Mouse (Mus musculus) lung, embryonic 15.5 days (tissue): ENCODE results near the gene Pga5. TPM values are rescaled to one million over a fixed set of nuclear protein-coding genes. Genes with fewer than 3 reads are reported as not detected.

Experiments
- ATAC-seq: fragments of 200-750 bp; cut with Nextera tagmentation; 2 replicates; pipeline ENCODE4 v1.8.0; 2017; ENCODE audit warnings: moderate number of reproducible peaks, borderline replicate concordance; ENCODE audit not compliant: low FRiP score, low TSS enrichment; ENCODE audit errors: extremely low read depth
- H3K27ac ChIP-seq: fragments of 300-500 bp; sonication (generic); 2 replicates; pipeline ENCODE4 v1.5.1; 2015; ENCODE audit warnings: moderate library complexity, mild to moderate bottlenecking, inconsistent platforms
- H3K27me3 ChIP-seq: fragments of 300-500 bp; sonication (generic); 2 replicates; pipeline ENCODE4 v1.6.1; 2015; ENCODE audit warnings: inconsistent platforms
- H3K36me3 ChIP-seq: fragments of 300-500 bp; sonication (generic); 2 replicates; pipeline ENCODE4 v1.6.1; 2015; ENCODE audit warnings: inconsistent platforms
- H3K4me1 ChIP-seq: fragments of 300-500 bp; sonication (generic); 2 replicates; pipeline ENCODE4 v1.6.1; 2015; ENCODE audit warnings: inconsistent platforms
- H3K4me2 ChIP-seq: fragments of 300-500 bp; sonication (generic); 2 replicates; pipeline ENCODE4 v1.6.1; 2015; ENCODE audit warnings: inconsistent platforms, mild to moderate bottlenecking, moderate library complexity
- H3K4me3 ChIP-seq: fragments of 300-500 bp; sonication (generic); 2 replicates; pipeline ENCODE4 v1.5.1; 2015; ENCODE audit warnings: mild to moderate bottlenecking, inconsistent platforms
- H3K9ac ChIP-seq: fragments of 300-500 bp; sonication (generic); 2 replicates; pipeline ENCODE4 v1.6.1; 2015; ENCODE audit warnings: inconsistent platforms
- H3K9me3 ChIP-seq: fragments of 300-500 bp; sonication (generic); 2 replicates; pipeline ENCODE4 v1.6.1; 2016; ENCODE audit warnings: inconsistent platforms
- WGBS: fragments of 180-500 bp; shearing (Covaris S2); methylation state at CpG from one replicate; pipeline ENCODE4 v1.1.7; 2015; 5-methylcytosine and 5-hydroxymethylcytosine counted together
- polyA plus RNA-seq: library from polyadenylated mRNA; unstranded; fragments of >200 nt; fragmentation: Nextera tagmentation; extraction: Ambion mirVana; gene quantifications from 2 replicates; pipeline ENCODE4 v1.2.1, GENCODE M21; 2015

The Pga5 gene
- polyA plus RNA-seq, 1 experiment from 2014 or later: not detected

GRCm38 (mm10) chr19:10713551-10713950 is 35.7 kb upstream of the Pga5 start:
- no peak for ATAC-seq
- 86% methylated on average over 10 of the region's 10 CpGs for WGBS
- no peak overlapping the region for H3K4me3 ChIP-seq

GRCm38 (mm10) chr19:10712646-10713045 is 34.8 kb upstream of the Pga5 start:
- Histone ChIP-seq H3K36me3 (peaks cover 48% of the 10 kb centered on the region), H3K4me1 (peaks cover 12% of the 10 kb centered on the region), H3K27me3 (no peaks in the 10 kb centered on the region), H3K4me2 (no peak overlapping the region), H3K27ac (no peak overlapping the region), H3K4me3 (no peak overlapping the region), H3K9me3 (no peaks in the 10 kb centered on the region), H3K9ac (no peak overlapping the region)
- ATAC-seq: no peak
- WGBS: 92% methylated on average over 12 of the region's 12 CpGs

More at GRCm38 (mm10) chr19:10713551-10713950, 35.7 kb upstream of the Pga5 start:
- no peak overlapping the region for H3K27ac ChIP-seq
- no peaks in the 10 kb centered on the region for H3K27me3 ChIP-seq
- peaks cover 40% of the 10 kb centered on the region for H3K36me3 ChIP-seq
- peaks cover 12% of the 10 kb centered on the region for H3K4me1 ChIP-seq
- H3K9me3 ChIP-seq: no peaks in the 10 kb centered on the region
- H3K9ac ChIP-seq: no peak overlapping the region
- H3K4me2 ChIP-seq: no peak overlapping the region

- no peak overlapping the region for H3K27ac ChIP-seq
- H3K9ac ChIP-seq: no peak overlapping the region
- peaks cover 12% of the 10 kb centered on the region for H3K4me1 ChIP-seq
- WGBS: 87% methylated on average over 7 of the region's 7 CpGs
- no peaks in the 10 kb centered on the region for H3K27me3 ChIP-seq
- no peak overlapping the region for H3K4me2 ChIP-seq
- no peaks in the 10 kb centered on the region for H3K9me3 ChIP-seq
- no peak for ATAC-seq
- no peak overlapping the region for H3K4me3 ChIP-seq
- peaks cover 52% of the 10 kb centered on the region for H3K36me3 ChIP-seq
These were observed 34.3 kb upstream of the Pga5 start for GRCm38 (mm10) chr19:10712194-10712593.

DNA sequence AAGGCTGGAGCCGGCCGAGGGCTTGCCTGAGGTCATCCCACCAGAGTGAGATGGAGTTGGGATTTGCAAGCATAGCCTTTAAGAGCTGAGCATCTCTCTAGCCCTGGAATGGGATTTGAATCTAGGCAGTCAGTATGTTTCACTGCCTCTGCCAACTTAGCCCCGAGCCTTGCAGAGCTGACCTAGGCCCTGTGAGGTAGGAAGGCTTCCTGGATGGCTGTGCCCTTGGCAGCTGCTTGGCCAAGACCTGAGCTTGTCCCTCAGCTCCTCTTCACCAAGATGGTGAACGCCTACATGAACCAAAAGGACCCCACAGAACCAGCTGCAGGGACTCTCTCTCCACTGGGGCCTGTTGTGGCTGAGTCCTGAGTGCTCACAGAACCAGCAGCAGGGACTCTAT is 32.9 kb upstream of the Pga5 start:
- Histone ChIP-seq H3K36me3 (peaks cover 57% of the 10 kb centered on the region), H3K9me3 (no peaks in the 10 kb centered on the region), H3K4me3 (no peak overlapping the region), H3K4me1 (peaks cover 12% of the 10 kb centered on the region), H3K27me3 (no peaks in the 10 kb centered on the region), H3K9ac (no peak overlapping the region), H3K27ac (no peak overlapping the region), H3K4me2 (no peak overlapping the region)
- no peak for ATAC-seq
- 97% methylated on average over 4 of the region's 4 CpGs for WGBS

DNA sequence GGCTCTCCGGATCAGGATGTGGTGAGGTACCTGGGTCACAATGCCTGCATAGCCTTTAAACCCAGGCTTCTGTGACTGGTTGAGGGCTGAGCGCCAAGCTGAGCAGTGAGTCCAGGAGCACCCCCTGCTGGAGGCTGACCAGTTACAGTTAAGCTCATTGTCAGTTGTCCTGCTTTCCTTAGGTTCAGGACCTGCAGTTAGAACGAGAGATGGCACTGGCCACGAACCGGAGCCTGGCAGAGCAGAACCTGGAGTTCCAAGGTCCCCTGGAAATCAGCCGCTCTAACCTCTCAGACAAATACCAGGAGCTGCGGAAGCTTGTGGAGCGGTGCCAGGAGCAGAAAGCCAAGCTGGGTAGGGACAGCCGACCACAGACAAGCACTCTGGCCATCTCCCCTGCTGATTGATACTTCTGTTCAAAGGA is 32.2 kb upstream of the Pga5 start:
- no peak for ATAC-seq
- H3K4me2 ChIP-seq: no peak overlapping the region
- no peaks in the 10 kb centered on the region for H3K27me3 ChIP-seq
- no peak overlapping the region for H3K9ac ChIP-seq
- H3K4me3 ChIP-seq: no peak overlapping the region
- H3K36me3 ChIP-seq: peaks cover 57% of the 10 kb centered on the region
- peak overlapping the region; percentile 44; the same call in 1 of the 2 replicates for H3K27ac ChIP-seq
- H3K4me1 ChIP-seq: peaks cover 10% of the 10 kb centered on the region
- 75% methylated on average over 9 of the region's 9 CpGs for whole genome bisulfite sequencing
- H3K9me3 ChIP-seq: no peaks in the 10 kb centered on the region

DNA sequence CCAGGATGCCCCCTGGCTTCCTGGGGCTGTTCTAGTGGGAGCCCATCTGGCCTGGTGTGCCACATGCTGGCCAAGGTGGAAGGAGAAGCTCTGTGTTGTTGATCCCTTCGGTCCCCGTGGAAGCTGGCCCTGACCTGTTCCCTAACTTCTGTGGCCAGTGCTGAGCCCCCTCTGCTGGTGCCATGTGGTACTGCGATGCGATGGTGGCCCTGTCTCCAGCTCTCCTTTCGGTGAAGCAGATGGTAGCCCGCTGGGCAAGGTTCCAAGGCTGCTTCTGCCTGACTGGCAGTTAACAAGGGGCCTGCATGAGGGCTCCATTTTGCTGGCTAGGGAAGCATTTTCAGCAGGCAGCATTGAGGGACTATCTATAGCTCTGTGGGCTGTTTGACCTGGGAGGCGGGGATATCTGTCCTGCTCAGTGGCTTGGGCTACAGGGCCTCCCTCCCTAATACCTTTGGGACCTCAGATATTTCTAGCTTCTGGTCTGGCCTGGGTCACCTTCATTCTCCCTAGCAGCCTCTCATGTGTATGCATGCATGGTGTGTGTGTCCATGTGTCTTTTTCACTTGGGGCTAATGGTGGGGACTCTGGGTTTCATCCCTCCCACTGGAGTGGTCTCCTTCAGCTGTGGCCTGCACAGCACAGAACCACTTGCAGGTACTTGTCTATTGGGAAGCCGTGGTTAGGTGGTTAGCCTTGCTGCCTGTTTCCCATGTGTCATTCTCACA is 31.7 kb upstream of the Pga5 start:
- H3K9me3 ChIP-seq: no peaks in the 10 kb centered on the region
- no peaks in the 10 kb centered on the region for H3K27me3 ChIP-seq
- H3K4me1 ChIP-seq: peaks cover 10% of the 10 kb centered on the region
- ATAC-seq: peak; percentile 35; the same call in 1 of the 2 replicates
- no peak overlapping the region for H3K9ac ChIP-seq
- H3K4me2 ChIP-seq: no peak overlapping the region
- no peak overlapping the region for H3K4me3 ChIP-seq
- 18% methylated on average over 8 of the region's 8 CpGs for WGBS
- H3K27ac ChIP-seq: peak overlapping the region; percentile 44; the same call in 1 of the 2 replicates
- peaks cover 57% of the 10 kb centered on the region for H3K36me3 ChIP-seq

GRCm38 (mm10) chr19:10708900-10709299 is 31.0 kb upstream of the Pga5 start:
- H3K9me3 ChIP-seq: no peaks in the 10 kb centered on the region
- no peak overlapping the region for H3K9ac ChIP-seq
- no peak for ATAC-seq
- H3K4me1 ChIP-seq: peaks cover 10% of the 10 kb centered on the region
- H3K36me3 ChIP-seq: peaks cover 54% of the 10 kb centered on the region
- H3K27ac ChIP-seq: no peak overlapping the region; the same call in 1 of the 2 replicates
- no peaks in the 10 kb centered on the region for H3K27me3 ChIP-seq
- 65% methylated on average over 6 of the region's 6 CpGs for WGBS
- H3K4me2 ChIP-seq: no peak overlapping the region
- no peak overlapping the region for H3K4me3 ChIP-seq

DNA sequence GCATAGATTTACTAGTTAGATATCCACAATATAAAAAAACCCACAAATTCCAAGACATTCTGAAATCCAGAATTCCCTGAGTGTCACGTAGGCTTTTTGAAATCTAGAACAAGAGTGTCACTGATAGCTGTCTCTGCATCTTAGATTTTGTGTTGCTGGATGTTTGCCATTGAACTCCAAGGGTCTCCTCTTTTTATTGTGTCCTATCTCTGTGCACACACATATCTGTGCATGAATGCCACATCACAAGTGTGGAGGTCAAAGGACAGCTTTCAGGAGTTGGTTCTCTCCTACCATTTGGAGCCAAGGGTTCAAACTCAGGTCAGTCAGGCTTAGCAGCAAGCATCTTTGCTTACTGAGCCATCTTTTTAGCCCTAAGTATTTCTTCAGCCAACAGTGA is 30.0 kb upstream of the Pga5 start:
- H3K9ac ChIP-seq: no peak overlapping the region
- no peak overlapping the region for H3K4me3 ChIP-seq
- H3K27me3 ChIP-seq: no peaks in the 10 kb centered on the region
- no peaks in the 10 kb centered on the region for H3K9me3 ChIP-seq
- 86% methylated on average over 1 of the region's 1 CpGs for WGBS
- H3K4me1 ChIP-seq: peaks cover 10% of the 10 kb centered on the region
- H3K4me2 ChIP-seq: no peak overlapping the region
- no peak overlapping the region for H3K27ac ChIP-seq
- H3K36me3 ChIP-seq: peaks cover 43% of the 10 kb centered on the region
- ATAC-seq: no peak

- Histone ChIP-seq H3K9ac (no peak overlapping the region), H3K9me3 (no peaks in the 10 kb centered on the region), H3K4me2 (no peak overlapping the region), H3K27me3 (no peaks in the 10 kb centered on the region), H3K4me1 (peaks cover 10% of the 10 kb centered on the region), H3K4me3 (no peak overlapping the region), H3K36me3 (peaks cover 37% of the 10 kb centered on the region), H3K27ac (no peak overlapping the region)
- no peak for ATAC-seq
- WGBS: 74% methylated on average over 13 of the region's 13 CpGs
These were observed 29.4 kb upstream of the Pga5 start for GRCm38 (mm10) chr19:10707087-10707875.

DNA sequence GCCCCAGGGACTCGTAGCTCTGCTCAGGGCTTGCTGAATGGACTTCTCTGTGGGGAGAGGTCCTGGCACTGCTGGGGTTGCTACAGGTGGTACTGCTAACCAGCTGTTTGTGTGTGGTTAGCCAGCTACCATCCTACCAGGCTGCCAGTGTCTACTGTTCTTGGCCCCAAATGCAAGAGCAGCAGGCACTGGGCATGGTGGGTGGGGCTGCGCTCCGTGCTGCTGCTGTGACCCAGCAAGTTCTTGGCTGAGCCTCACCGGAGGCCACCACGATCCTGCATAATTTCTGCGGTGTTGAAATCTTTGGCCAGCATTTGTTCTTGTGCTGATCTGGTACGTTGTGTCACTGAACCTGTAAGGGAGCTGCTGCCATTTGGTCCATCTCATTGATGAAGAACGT is 25.6 kb upstream of the Pga5 start:
- Histone ChIP-seq H3K9ac (no peak overlapping the region), H3K36me3 (peaks cover 17% of the 10 kb centered on the region; the same call in 1 of the 2 replicates), H3K27me3 (no peaks in the 10 kb centered on the region), H3K4me1 (peaks cover 28% of the 10 kb centered on the region), H3K4me2 (no peak overlapping the region), H3K27ac (no peak overlapping the region), H3K4me3 (no peak overlapping the region), H3K9me3 (no peaks in the 10 kb centered on the region)
- no peak for ATAC-seq
- 83% methylated on average over 8 of the region's 8 CpGs for WGBS

DNA sequence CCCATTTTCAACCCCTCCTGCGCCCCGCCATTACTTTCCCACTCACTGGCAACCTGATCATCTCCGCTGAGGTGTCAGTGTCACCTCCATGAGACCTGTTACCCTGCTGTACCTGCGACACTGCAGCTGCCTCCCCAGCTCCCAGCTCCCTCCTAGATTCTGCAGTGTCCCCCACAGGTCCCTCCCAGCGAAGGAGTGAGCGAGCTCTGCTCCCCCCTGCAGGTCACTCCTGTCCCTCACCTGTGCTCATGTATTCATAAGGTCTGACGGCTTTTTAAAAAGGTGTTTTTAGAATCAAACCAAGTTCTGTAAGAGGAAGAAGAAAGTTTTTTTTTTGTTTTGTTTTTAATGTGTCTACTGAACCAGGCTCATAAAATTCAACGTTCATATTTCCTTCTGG is 24.3 kb upstream of the Pga5 start:
- Histone ChIP-seq H3K36me3 (peaks cover 5% of the 10 kb centered on the region; the same call in 1 of the 2 replicates), H3K4me3 (no peak overlapping the region), H3K4me1 (peaks cover 41% of the 10 kb centered on the region), H3K9ac (no peak overlapping the region), H3K9me3 (no peaks in the 10 kb centered on the region), H3K27ac (no peak overlapping the region), H3K4me2 (no peak overlapping the region), H3K27me3 (no peaks in the 10 kb centered on the region)
- 72% methylated on average over 8 of the region's 8 CpGs for WGBS
- ATAC-seq: no peak
